20 mouse cellular contexts compared by ENCODE assay signal in the genomic region with DNA sequence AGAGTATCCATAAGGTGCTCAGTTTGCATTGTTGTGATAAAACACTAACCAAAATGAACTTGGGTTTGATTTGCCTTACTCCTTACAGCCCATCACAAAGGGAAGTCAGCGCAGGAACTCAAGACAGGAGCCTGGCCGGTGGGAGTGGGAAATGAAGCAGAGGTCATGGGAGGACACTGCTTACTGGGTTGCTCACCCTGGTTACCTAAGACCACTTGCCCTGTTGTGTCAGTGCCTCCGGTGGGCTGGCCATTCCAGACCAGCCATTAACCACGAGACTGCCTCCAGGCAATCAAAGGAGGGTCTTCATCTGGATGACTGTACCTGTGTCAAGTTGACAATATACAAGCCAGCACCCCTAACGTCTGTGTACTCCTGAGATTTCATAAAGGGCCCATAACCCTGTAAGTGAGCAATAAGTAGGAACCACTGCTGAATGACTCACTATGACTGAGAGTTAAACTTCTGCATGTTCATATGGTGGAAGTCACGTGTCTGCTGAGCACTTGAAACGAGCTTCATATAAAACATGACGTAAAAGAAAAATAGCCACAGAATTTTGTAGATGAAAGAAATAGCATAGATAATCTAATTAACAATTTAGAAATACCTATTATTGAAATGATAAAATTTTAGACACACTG.
"Had no signal": no experiment of that assay in that cellular context is flagged by ENCODE, and none has a peak within 500 bp of the region (broad histone marks: within the 10 kb centered on the region; RNA-seq: fewer than 3 reads in every experiment).

No protein-coding gene starts in this region.

- H3K4me1 ChIP-seq: liver, embryonic 15.5 days; lung, embryonic 15.5 days; midbrain, embryonic 10.5 days; midbrain, embryonic 12.5 days; neural tube, embryonic 13.5 days; neural tube, embryonic 15.5 days; stomach, embryonic 15.5 days had no signal

- H3K9me3 ChIP-seq: liver, embryonic 15.5 days; lung, embryonic 15.5 days; midbrain, embryonic 10.5 days; midbrain, embryonic 12.5 days; neural tube, embryonic 13.5 days; neural tube, embryonic 15.5 days; stomach, embryonic 15.5 days had no signal

- H3K27me3 ChIP-seq: liver, embryonic 15.5 days; lung, embryonic 15.5 days; midbrain, embryonic 12.5 days; neural tube, embryonic 13.5 days; neural tube, embryonic 15.5 days; stomach, embryonic 15.5 days had no signal

- DNase-seq: liver, postnatal 0 days; lung, adult 2 months; lung, postnatal 14 days; lung, postnatal 36 days; midbrain, embryonic 14.5 days; retina, postnatal 1 day; right cerebral cortex, adult 18-20 months; thymus, adult 18-20 months; thymus, postnatal 14 days; thymus, postnatal 36 days had no signal

- ATAC-seq: liver, postnatal 0 days; lung, postnatal 0 days; midbrain, embryonic 16.5 days had no signal

- H3K36me3 ChIP-seq: liver, embryonic 15.5 days; lung, embryonic 15.5 days; midbrain, embryonic 10.5 days; midbrain, embryonic 12.5 days; neural tube, embryonic 13.5 days; neural tube, embryonic 15.5 days; stomach, embryonic 15.5 days had no signal

- H3K27ac ChIP-seq: liver, embryonic 15.5 days; lung, embryonic 15.5 days; midbrain, embryonic 10.5 days; midbrain, embryonic 12.5 days; neural tube, embryonic 13.5 days; neural tube, embryonic 15.5 days; stomach, embryonic 15.5 days had no signal

- H3K4me3 ChIP-seq: liver, embryonic 15.5 days; lung, embryonic 15.5 days; midbrain, embryonic 10.5 days; midbrain, embryonic 12.5 days; myocyte; neural tube, embryonic 13.5 days; neural tube, embryonic 15.5 days; stomach, embryonic 15.5 days had no signal
